Mouse (Mus musculus) heart, postnatal 0 days (tissue): ENCODE results near the gene Cep57. TPM values are rescaled to one million over a fixed set of nuclear protein-coding genes. Genes with fewer than 3 reads are reported as not detected.
A peak's percentile ranks its signal among the peaks of the same experiment; 100 is the strongest.

Source experiments
- ATAC-seq: fragments of 200-750 bp; cut with Nextera tagmentation; 2 replicates; pipeline ENCODE4 v1.8.0; 2017; ENCODE audit warnings: low read depth, moderate number of reproducible peaks, moderate library complexity; ENCODE audit not compliant: insufficient read depth
- DNase-seq: peaks from one replicate; pipeline ENCODE4 v3.0.0-alpha.2; 2016; ENCODE audit warnings: low spot score
- H3K27ac ChIP-seq: fragments of 300-500 bp; sonication (generic); 2 replicates; pipeline ENCODE4 v1.5.1; 2014; ENCODE audit warnings: low read depth, mild to moderate bottlenecking
- H3K27me3 ChIP-seq: fragments of 300-500 bp; sonication (generic); 2 replicates; pipeline ENCODE4 v1.6.1; 2014; ENCODE audit warnings: low read length, mixed read lengths; ENCODE audit not compliant: control insufficient read depth, insufficient read depth
- H3K36me3 ChIP-seq: fragments of 300-500 bp; sonication (generic); replicated peaks from 2 replicates; pipeline ENCODE4 v1.6.1; 2014; ENCODE audit warnings: low read length, mixed read lengths; ENCODE audit not compliant: control insufficient read depth, insufficient read depth
- H3K4me1 ChIP-seq: fragments of 300-500 bp; sonication (generic); 2 replicates; pipeline ENCODE4 v1.6.1; 2014; ENCODE audit warnings: antibody characterized with exemption; ENCODE audit not compliant: control insufficient read depth, insufficient read depth
- H3K4me2 ChIP-seq: fragments of 300-500 bp; sonication (generic); 2 replicates; pipeline ENCODE4 v1.6.1; 2014; ENCODE audit warnings: low read depth, mild to moderate bottlenecking, low read length, moderate library complexity
- H3K4me3 ChIP-seq: fragments of 300-500 bp; sonication (generic); 2 replicates; pipeline ENCODE4 v1.5.1; 2014; ENCODE audit warnings: low read depth, low read length
- H3K9ac ChIP-seq: fragments of 300-500 bp; sonication (generic); replicated peaks from 2 replicates; pipeline ENCODE4 v1.6.1; 2014; ENCODE audit warnings: low read depth, low read length, mixed read lengths
- H3K9me3 ChIP-seq: fragments of 300-500 bp; sonication (generic); replicated peaks from 2 replicates; pipeline ENCODE4 v1.6.1; 2016; ENCODE audit warnings: low read length; ENCODE audit not compliant: control insufficient read depth
- CTCF ChIP-seq: IDR thresholded peaks from 2 replicates; pipeline ENCODE4 v1.5.1; 2016; ENCODE audit warnings: antibody characterized with exemption, control low read depth, low read depth
- EP300 ChIP-seq: IDR thresholded peaks from 2 replicates; pipeline ENCODE4 v1.6.1; 2016; ENCODE audit warnings: antibody characterized with exemption, low read depth
- WGBS: fragments of 180-500 bp; shearing (Covaris S2); extraction: QIAGEN DNeasy Blood & Tissue Kit; methylation state at CpG from one replicate; pipeline ENCODE4 v1.1.7; 2014; 5-methylcytosine and 5-hydroxymethylcytosine counted together
- polyA plus RNA-seq: library from polyadenylated mRNA; unstranded; fragments of >200 nt; fragmentation: Nextera tagmentation; extraction: Ambion mirVana; gene quantifications from 2 replicates; pipeline ENCODE4 v1.2.1, GENCODE M21; 2015
- total RNA-seq: library from RNA; depleted of rRNA; stranded (reverse); fragments of >200 nt; gene quantifications from 2 replicates; pipeline ENCODE4 v1.2.3, GENCODE M21; 2014; ENCODE audit warnings: low replicate concordance; rRNA removed

Gene Cep57
- total RNA-seq (16.9 and 17.3 TPM in 2 replicates), polyA plus RNA-seq (28.5 and 29.9 TPM in 2 replicates)

- TF ChIP-seq CTCF (no peak), EP300 (peak; percentile 46; the same call in 1 of the 2 replicates)
- peak; percentile 99 for DNase-seq
- peak within 1 kb of the TSS; percentile 75 for H3K4me2 ChIP-seq
- H3K4me1 ChIP-seq: peaks cover 26% of the 10 kb centered on the region
- H3K9ac ChIP-seq: peak within 1 kb of the TSS; percentile 82
- under 1% methylated on average over 44 of the region's 44 CpGs for WGBS
- H3K27ac ChIP-seq: peak within 1 kb of the TSS; percentile 96
- peaks cover 19% of the 10 kb centered on the region for H3K36me3 ChIP-seq
- H3K4me3 ChIP-seq: peak within 1 kb of the TSS; percentile 72
- no peaks in the 10 kb centered on the region for H3K27me3 ChIP-seq
- H3K9me3 ChIP-seq: no peaks in the 10 kb centered on the region
- peak; percentile 87 for ATAC-seq
These were observed at the start of gene Cep57 for GRCm38 (mm10) chr9:13826832-13827405. Gene Cep57 (minus strand): TSS chr9:13827107.

- Histone ChIP-seq H3K4me2 (no peak overlapping the region), H3K4me1 (no peaks in the 10 kb centered on the region), H3K9ac (no peak overlapping the region), H3K4me3 (no peak overlapping the region), H3K9me3 (no peaks in the 10 kb centered on the region), H3K36me3 (no peaks in the 10 kb centered on the region), H3K27me3 (no peaks in the 10 kb centered on the region), H3K27ac (no peak overlapping the region)
- DNase-seq: no peak
- no peak for TF ChIP-seq CTCF
- no peak for TF ChIP-seq EP300
- WGBS: 46% methylated on average over 2 of the region's 2 CpGs
- ATAC-seq: no peak
These were observed 48.4 kb upstream of the Cep57 start for GRCm38 (mm10) chr9:13875340-13875739.

GRCm38 (mm10) chr9:13874359-13874758 is 47.5 kb upstream of the Cep57 start:
- H3K27me3 ChIP-seq: no peaks in the 10 kb centered on the region
- ATAC-seq (no peak), DNase-seq (no peak)
- H3K4me3 ChIP-seq: no peak overlapping the region
- WGBS: 46% methylated on average over 2 of the region's 2 CpGs
- no peaks in the 10 kb centered on the region for H3K36me3 ChIP-seq
- H3K9me3 ChIP-seq: no peaks in the 10 kb centered on the region
- no peaks in the 10 kb centered on the region for H3K4me1 ChIP-seq
- no peak overlapping the region for H3K9ac ChIP-seq
- H3K4me2 ChIP-seq: no peak overlapping the region
- no peak overlapping the region for H3K27ac ChIP-seq
- TF ChIP-seq EP300: no peak
- 0 out of 2 replicates have a peak, but pooled peaks have one; percentile 30 for TF ChIP-seq CTCF

- TF ChIP-seq EP300 (no peak), CTCF (no peak)
- WGBS: 81% methylated on average over 7 of the region's 7 CpGs
These were observed 44.7 kb upstream of the Cep57 start for GRCm38 (mm10) chr9:13871631-13872030.

GRCm38 (mm10) chr9:13867646-13868045 is 40.7 kb upstream of the Cep57 start:
- no peaks in the 10 kb centered on the region for H3K36me3 ChIP-seq
- 45% methylated on average over 2 of the region's 2 CpGs for WGBS
- H3K4me1 ChIP-seq: no peaks in the 10 kb centered on the region
- no peak for ATAC-seq
- DNase-seq: no peak
- H3K4me3 ChIP-seq: no peak overlapping the region
- H3K27me3 ChIP-seq: no peaks in the 10 kb centered on the region
- TF ChIP-seq CTCF: no peak
- TF ChIP-seq EP300: no peak
- no peaks in the 10 kb centered on the region for H3K9me3 ChIP-seq
- H3K27ac ChIP-seq: no peak overlapping the region
- no peak overlapping the region for H3K4me2 ChIP-seq
- H3K9ac ChIP-seq: no peak overlapping the region

More at GRCm38 (mm10) chr9:13871631-13872030, 44.7 kb upstream of the Cep57 start:
- Histone ChIP-seq H3K9ac (no peak overlapping the region), H3K27me3 (no peaks in the 10 kb centered on the region), H3K4me2 (no peak overlapping the region), H3K4me3 (no peak overlapping the region), H3K36me3 (no peaks in the 10 kb centered on the region), H3K9me3 (no peaks in the 10 kb centered on the region), H3K27ac (no peak overlapping the region), H3K4me1 (no peaks in the 10 kb centered on the region)
- ATAC-seq (no peak), DNase-seq (no peak)

GRCm38 (mm10) chr9:13856777-13857176 is 29.9 kb upstream of the Cep57 start:
- Histone ChIP-seq H3K9ac (no peak overlapping the region), H3K27me3 (no peaks in the 10 kb centered on the region), H3K4me1 (no peaks in the 10 kb centered on the region), H3K9me3 (no peaks in the 10 kb centered on the region), H3K27ac (no peak overlapping the region), H3K36me3 (no peaks in the 10 kb centered on the region), H3K4me2 (no peak overlapping the region), H3K4me3 (no peak overlapping the region)
- DNase-seq: no peak
- 67% methylated on average over 4 of the region's 4 CpGs for WGBS
- TF ChIP-seq CTCF (no peak), EP300 (no peak)
- ATAC-seq: no peak
